Mouse (Mus musculus) 3T3-L1 (cell line): ENCODE data around the gene Sik1.
A peak's percentile ranks its signal among the peaks of the same experiment; 100 is the strongest.

Experiments used
- DNase-seq: peaks from one replicate; pipeline ENCODE4 v3.0.0-alpha.2; 2015; ENCODE audit warnings: low read depth, low spot score

Gene Sik1

DNA sequence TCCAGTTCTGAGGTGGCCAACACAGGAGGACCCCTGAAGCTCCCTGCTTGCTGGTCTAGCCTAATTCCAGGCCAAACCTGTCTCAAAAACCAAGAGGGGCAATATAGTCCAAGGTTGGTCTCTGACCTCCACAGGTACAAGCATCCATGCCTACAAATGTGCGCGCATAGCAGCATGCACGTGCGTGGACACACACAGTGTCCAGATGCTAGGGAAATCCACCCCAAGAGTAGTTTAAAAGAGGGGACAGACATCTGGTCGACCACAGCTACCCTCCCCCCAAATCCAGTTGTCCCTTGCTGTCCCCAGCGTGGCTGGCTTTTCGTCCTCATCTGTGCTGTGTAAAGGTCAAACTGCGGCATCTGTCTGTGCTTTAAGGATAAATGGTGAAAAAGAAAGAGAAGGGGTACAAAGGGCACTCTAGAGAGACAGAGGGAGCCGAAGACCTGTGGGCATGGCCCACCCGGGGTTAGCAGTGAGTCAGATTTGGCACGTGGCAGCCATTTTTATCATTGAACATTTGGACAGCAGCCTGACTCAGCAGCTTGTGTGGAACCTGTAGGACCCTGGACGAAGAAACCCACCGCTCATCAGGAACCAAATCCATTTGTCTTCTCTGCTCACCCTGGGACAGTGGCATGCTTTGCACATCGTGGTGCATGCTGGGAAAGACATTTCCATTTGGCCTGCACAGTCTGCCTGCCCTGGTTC, 23.6 kb downstream of the Sik1 start:
- peak; percentile 44 for DNase-seq

- peak; percentile 98 for DNase-seq
Measured at GRCm38 (mm10) chr17:31831097-31831865, 24.3 kb downstream of the Sik1 start.

GRCm38 (mm10) chr17:31830506-31831075, 25.0 kb downstream of the Sik1 start:
- DNase-seq: peak; percentile 40

DNA sequence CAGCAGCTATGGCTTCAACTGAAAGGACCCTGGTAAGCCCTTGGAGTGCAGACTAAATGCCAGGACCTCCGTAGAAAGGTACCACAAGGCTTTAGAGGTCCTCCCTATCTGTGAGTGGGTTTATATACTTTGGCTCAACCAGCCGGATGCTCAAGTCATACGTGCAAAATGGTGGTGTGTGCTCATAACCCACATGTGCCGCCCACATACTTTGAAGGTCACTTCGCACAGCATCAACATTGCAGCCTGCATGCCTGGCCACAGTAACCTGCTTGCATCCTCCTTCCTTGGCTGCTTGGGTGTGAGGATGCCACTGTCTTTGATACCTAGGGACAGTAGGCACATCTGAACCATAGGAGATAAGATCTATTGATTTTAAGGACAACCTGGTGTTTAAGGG, 26.7 kb downstream of the Sik1 start:
- no peak for DNase-seq

DNA sequence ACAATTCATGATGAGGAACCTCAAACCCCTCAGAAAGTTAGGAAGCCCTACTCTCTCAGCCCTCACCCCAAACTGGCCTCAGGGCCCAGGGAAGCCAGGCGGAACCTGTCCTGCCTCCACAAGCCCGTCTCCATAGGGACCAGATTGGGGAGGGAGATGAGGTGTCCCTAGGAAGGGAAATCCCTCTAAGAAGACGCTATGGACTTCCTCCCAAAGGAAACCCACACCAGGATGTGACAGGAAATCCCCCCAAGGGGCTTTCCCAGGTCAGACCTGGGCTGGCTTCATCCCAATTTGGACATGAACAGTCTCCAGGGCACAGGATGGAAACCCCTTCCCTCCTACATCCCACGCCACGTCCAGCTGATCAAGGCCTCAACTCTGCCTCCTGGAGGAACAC, 27.5 kb downstream of the Sik1 start:
- DNase-seq: peak; percentile 65

DNA sequence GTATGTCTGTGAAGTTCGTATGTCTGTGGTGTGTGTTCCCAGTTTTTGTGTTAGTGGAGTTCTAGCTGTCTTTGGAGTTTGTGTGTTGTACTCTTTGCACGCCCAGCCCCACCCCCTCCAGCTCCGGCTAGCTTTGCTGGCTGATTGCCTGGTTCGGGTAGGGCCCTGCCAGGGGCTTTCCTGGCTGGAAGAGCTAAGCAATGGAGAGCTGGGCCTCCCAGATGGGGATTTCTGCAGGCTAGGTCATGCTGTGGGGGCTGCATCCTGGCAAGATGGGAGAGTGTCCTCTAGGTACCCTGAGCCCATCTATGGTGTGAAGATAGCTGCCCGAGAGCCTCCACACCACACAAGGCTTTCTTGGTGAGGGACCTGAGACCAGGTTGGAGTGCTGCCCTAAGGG, 28.4 kb downstream of the Sik1 start:
- DNase-seq: peak; percentile 85

GRCm38 (mm10) chr17:31826669-31827068, 28.9 kb downstream of the Sik1 start:
- DNase-seq: peak; percentile 53

GRCm38 (mm10) chr17:31825678-31826077, 29.9 kb downstream of the Sik1 start:
- no peak for DNase-seq

GRCm38 (mm10) chr17:31824812-31825211, 30.8 kb downstream of the Sik1 start:
- no peak for DNase-seq

DNA sequence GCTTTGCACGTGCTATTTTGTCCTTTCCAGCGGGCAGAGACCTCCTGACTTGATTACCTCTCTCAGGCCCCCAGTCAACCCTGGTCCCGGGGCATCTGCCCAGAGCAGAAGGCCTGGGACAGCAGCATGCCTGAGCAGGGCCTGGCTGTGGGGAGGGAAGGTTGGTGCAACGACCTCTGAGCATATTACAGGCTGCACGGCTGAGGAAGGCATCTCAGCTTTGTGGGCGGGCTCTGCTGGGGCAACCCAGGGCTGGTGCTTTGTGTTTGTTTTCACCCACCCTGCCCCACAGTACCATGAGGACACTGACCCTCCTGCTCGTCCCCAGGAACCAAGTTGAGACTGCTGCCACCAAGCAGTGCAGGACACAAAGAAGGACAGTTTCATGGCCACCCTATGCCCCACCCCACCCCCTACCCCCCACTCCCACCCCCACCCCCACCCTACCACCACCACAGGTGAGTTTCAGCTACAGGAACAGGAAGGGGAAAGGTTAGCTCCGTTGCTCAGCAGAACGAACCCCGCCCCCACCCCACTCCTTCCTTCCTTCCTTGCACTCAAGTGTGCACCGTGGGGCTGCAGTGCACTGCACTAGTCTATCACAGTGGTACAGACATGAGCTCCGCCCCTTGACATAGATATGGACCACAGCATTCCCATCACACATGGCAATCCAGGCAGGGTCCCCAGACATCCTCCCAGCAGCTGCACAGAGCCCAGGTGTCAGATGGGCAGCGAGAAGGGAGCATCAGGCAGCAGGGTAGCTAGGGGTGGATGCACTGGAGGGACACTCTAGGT, 34.3 kb downstream of the Sik1 start:
- DNase-seq: no peak

GRCm38 (mm10) chr17:31820099-31820846, 35.3 kb downstream of the Sik1 start:
- DNase-seq: no peak

DNA sequence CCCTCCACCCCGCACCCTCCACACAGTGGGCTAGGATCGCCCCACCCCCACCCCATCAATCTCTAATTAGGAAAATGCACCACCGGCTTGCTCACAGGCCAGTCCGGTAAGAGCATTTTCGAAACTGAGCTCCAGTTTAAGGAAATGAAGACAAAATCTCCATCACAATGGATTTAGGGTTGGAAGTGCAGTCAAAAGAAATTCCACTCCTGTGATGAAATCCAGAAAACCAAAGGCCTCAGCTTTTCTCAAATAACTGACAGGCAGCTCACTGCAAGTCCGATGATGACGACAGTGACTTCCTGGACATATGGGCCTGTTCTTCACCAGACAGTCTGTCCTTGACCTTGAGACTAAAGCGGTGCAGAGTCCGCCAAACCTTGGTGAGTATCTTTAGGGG, 36.2 kb downstream of the Sik1 start:
- DNase-seq: no peak

DNA sequence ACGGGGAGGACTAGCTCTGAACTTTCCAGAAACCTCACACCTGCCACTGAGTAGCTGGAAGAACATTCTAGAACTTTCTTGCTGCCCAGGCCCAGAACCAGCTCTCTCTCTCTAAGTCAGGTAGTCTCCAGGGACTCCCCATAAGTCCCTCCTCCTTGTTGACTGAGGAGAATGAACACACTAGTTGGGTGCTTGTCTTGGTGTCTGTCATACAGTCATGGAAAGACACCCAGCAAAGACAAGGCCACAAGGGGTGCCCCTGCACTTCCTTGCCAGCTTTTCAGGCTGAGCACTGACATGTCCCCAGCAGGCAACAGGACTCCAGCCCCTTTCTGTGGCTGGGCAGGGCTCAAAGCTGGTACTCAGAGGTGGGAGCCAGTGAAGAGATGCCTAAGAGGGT, 37.8 kb downstream of the Sik1 start:
- DNase-seq: no peak

GRCm38 (mm10) chr17:31817203-31817602, 38.4 kb downstream of the Sik1 start:
- DNase-seq: no peak

DNA sequence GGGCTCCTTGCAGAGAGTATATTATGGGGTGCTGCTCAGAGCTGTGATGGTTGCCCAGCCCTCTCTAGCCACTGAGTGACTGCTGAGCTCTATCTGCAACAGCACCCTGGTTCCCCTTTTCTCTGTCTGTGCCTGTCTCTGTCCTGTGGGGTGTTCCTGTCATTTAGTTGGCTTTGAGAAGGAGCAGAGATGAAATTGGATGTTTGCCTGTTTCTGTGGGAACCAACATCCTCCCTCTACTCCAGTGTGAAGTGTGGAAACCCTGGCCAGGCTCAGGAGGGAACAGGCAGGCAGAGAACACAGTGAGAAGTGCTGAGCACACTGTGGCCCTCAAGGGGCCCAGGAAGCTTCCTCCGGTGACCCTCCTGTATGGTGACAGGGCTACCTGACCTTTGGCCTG, 40.8 kb downstream of the Sik1 start:
- no peak for DNase-seq

DNA sequence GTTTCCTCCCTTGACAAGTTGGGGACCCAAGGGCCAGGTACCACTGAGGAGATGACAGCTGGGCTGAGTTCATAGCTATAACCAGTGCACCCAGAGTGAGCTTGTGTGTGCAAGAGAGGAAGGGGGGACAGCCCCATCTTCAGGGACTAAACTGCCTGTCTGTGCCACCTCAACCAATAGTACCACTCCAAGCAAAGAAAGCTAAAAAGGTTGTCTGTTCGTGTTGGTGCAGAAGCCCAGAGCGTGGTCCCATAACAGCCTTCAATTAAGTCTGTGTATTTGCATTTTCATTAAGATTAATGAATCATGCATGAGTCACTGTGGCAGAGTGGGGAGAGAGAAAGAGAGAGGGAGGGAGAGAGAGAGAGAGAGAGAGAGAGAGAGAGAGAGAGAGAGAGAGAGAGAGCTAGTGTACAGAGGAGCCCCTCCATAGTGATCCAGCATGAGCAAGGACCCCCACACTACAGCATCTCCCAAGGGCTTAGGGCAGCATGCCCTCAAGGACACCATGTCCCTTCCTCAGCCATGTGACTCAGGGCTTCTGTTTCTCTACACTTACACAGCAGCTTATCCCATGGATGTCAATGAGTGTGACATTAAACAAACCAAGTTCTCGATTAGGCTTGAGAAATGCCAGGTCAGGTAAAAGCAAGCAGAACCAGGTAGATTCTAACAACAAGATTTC, 41.5 kb downstream of the Sik1 start:
- no peak for DNase-seq

GRCm38 (mm10) chr17:31811333-31811732, 44.3 kb downstream of the Sik1 start:
- no peak for DNase-seq

- DNase-seq: no peak
Measured at GRCm38 (mm10) chr17:31809894-31810293, 45.7 kb downstream of the Sik1 start.

DNA sequence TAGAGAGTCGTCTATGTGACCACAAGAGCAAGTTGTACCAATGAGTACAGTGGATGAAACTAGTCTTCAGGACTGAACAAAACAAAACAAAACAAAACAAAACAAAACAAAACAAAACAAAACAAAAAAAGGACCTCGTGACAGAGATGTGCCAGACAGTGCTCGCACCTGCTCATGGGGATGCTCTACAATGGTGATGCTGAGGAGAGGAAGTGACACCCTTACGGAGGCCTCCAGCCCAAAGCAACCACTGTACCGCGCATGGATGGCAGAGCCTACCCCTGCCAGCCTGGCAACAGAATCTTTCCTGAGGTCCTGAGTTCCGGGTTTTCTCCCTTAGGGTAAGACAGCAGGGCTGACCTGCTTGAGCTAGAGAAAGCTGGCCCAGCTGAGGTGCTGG, 46.5 kb downstream of the Sik1 start:
- no peak for DNase-seq

DNA sequence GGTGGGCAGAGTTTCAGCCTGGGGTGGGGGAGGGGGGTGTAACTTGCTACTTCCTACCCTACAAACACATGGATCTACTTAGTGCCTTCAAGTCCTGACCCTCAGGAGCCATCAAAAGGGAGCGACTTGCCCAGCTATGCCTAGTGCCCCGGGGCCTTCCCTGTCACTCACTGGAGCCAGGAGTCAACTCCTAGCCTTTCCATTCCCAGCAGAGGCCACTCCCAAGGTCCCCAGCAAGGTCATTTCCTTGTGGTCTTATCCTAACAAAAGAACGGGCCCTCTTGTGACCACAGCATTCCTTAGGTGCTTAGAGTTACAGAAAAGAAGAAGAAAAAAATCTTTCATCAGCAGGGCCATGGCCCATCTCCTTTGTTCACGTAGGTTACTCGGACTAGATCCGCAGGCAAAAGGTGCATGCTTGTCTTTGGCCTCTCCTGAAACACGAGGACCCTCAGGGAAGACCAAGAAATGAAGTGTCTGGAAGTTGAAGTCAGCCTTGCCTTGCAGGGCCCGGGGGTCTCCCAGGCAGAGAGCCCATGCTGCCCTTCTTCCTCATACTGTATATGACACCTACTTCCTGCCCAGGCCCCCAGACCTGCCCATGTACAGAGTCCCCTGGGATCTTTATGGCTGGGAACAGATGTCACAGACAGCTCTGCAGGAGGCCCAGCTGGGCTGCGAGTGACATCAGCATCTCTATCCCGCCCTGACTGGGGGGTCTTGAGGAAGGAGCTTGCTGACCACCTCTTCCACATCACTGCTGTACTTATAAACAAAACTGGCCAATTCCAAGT, 47.3 kb downstream of the Sik1 start:
- peak; percentile 97 for DNase-seq
